Mouse (Mus musculus) heart, embryonic 10.5 days (tissue): ENCODE measurements around the gene Dzip1. TPM values are rescaled to one million over a fixed set of nuclear protein-coding genes. Genes with fewer than 3 reads are reported as not detected.

Experiments used
- DNase-seq: peaks from one replicate; pipeline ENCODE4 v3.0.0-alpha.2; 2017; ENCODE audit warnings: low spot score
- H3K27ac ChIP-seq: fragments of 300-500 bp; sonication (generic); 2 replicates; pipeline ENCODE4 v1.5.1; 2016; ENCODE audit warnings: mild to moderate bottlenecking
- H3K27me3 ChIP-seq: fragments of 300-500 bp; sonication (generic); 2 replicates; pipeline ENCODE4 v1.6.1; 2016; ENCODE audit warnings: mild to moderate bottlenecking; ENCODE audit not compliant: poor library complexity, insufficient read depth, severe bottlenecking
- H3K36me3 ChIP-seq: fragments of 300-500 bp; sonication (generic); 2 replicates; pipeline ENCODE4 v1.6.1; 2016; ENCODE audit warnings: mild to moderate bottlenecking, moderate library complexity
- H3K4me1 ChIP-seq: fragments of 300-500 bp; sonication (generic); 2 replicates; pipeline ENCODE4 v1.6.1; 2016; ENCODE audit warnings: mild to moderate bottlenecking
- H3K4me3 ChIP-seq: fragments of 300-500 bp; sonication (generic); 2 replicates; pipeline ENCODE4 v1.5.1; 2016; ENCODE audit warnings: mild to moderate bottlenecking, moderate library complexity
- H3K9me3 ChIP-seq: fragments of 300-500 bp; sonication (generic); 2 replicates; pipeline ENCODE4 v1.6.1; 2016; ENCODE audit warnings: mild to moderate bottlenecking, moderate library complexity
- WGBS: fragments of 180-500 bp; shearing (Covaris S2); methylation state at CpG from one replicate; pipeline ENCODE4 v1.1.7; 2016; 5-methylcytosine and 5-hydroxymethylcytosine counted together
- polyA plus RNA-seq: library from polyadenylated mRNA; unstranded; fragments of >200 nt; fragmentation: Nextera tagmentation; extraction: Ambion mirVana; gene quantifications from 2 replicates; pipeline ENCODE4 v1.2.1, GENCODE M21; 2016

Dzip1 gene
- 8.8 and 15.3 TPM in 2 replicates for polyA plus RNA-seq

GRCm38 (mm10) chr14:118924673-118925615, at the start of gene Dzip1:
Gene Dzip1 (minus strand): TSS chr14:118925460.
- WGBS, result under 1% methylated on average over 55 of the region's 55 CpGs

GRCm38 (mm10) chr14:118972268-118972667, 47.0 kb upstream of the Dzip1 start:
- WGBS, result 91% methylated on average over 6 of the region's 6 CpGs
- no peak overlapping the region for H3K27ac ChIP-seq

More at GRCm38 (mm10) chr14:118924673-118925615, at the start of gene Dzip1:
- DNase-seq, result peak; percentile 89
- no peaks in the 10 kb centered on the region for H3K9me3 ChIP-seq
- H3K27me3 ChIP-seq, result peaks cover 20% of the 10 kb centered on the region
- H3K36me3 ChIP-seq, result peaks cover 4% of the 10 kb centered on the region; the same call in 1 of the 2 replicates
- peak within 1 kb of the TSS; percentile 89 for H3K27ac ChIP-seq
- H3K4me1 ChIP-seq, result peaks cover 33% of the 10 kb centered on the region
- peak within 1 kb of the TSS; percentile 81 for H3K4me3 ChIP-seq

GRCm38 (mm10) chr14:118967646-118968045, 42.4 kb upstream of the Dzip1 start:
- peaks cover 52% of the 10 kb centered on the region for H3K36me3 ChIP-seq
- H3K9me3 ChIP-seq, result no peaks in the 10 kb centered on the region
- H3K27ac ChIP-seq, result no peak overlapping the region
- H3K4me1 ChIP-seq, result no peaks in the 10 kb centered on the region
- no peak for DNase-seq
- no peaks in the 10 kb centered on the region for H3K27me3 ChIP-seq
- WGBS, result 78% methylated on average over 7 of the region's 7 CpGs
- H3K4me3 ChIP-seq, result no peak overlapping the region

More at GRCm38 (mm10) chr14:118972268-118972667, 47.0 kb upstream of the Dzip1 start:
- Histone ChIP-seq H3K27me3 (no peaks in the 10 kb centered on the region), H3K4me1 (no peaks in the 10 kb centered on the region), H3K36me3 (peaks cover 94% of the 10 kb centered on the region), H3K9me3 (no peaks in the 10 kb centered on the region), H3K4me3 (no peak overlapping the region)
- peak; percentile 31 for DNase-seq

- Histone ChIP-seq H3K4me3 (no peak overlapping the region), H3K36me3 (peaks cover 50% of the 10 kb centered on the region), H3K27me3 (no peaks in the 10 kb centered on the region), H3K9me3 (no peaks in the 10 kb centered on the region), H3K4me1 (no peaks in the 10 kb centered on the region), H3K27ac (no peak overlapping the region)
- 92% methylated on average over 4 of the region's 4 CpGs for WGBS
- DNase-seq, result no peak
Measured at GRCm38 (mm10) chr14:118965356-118966000, 40.2 kb upstream of the Dzip1 start.

GRCm38 (mm10) chr14:118958010-118958409, 32.8 kb upstream of the Dzip1 start:
- 84% methylated on average over 3 of the region's 3 CpGs for WGBS
- Histone ChIP-seq H3K36me3 (peaks cover 85% of the 10 kb centered on the region), H3K27me3 (no peaks in the 10 kb centered on the region), H3K4me3 (no peak overlapping the region), H3K27ac (no peak overlapping the region), H3K9me3 (no peaks in the 10 kb centered on the region), H3K4me1 (no peaks in the 10 kb centered on the region)
- peak; percentile 59 for DNase-seq

- Histone ChIP-seq H3K36me3 (peaks cover 36% of the 10 kb centered on the region), H3K9me3 (no peaks in the 10 kb centered on the region), H3K4me3 (no peak overlapping the region), H3K27me3 (no peaks in the 10 kb centered on the region), H3K4me1 (no peaks in the 10 kb centered on the region), H3K27ac (no peak overlapping the region)
- no peak for DNase-seq
- WGBS, result 93% methylated on average over 9 of the region's 9 CpGs
Measured at GRCm38 (mm10) chr14:118951912-118952583, 26.8 kb upstream of the Dzip1 start.

GRCm38 (mm10) chr14:118948841-118949240, 23.6 kb upstream of the Dzip1 start:
- H3K27me3 ChIP-seq, result no peaks in the 10 kb centered on the region
- H3K4me1 ChIP-seq, result peaks cover 7% of the 10 kb centered on the region; the same call in 1 of the 2 replicates
- H3K4me3 ChIP-seq, result no peak overlapping the region
- H3K9me3 ChIP-seq, result no peaks in the 10 kb centered on the region
- H3K27ac ChIP-seq, result no peak overlapping the region
- 79% methylated on average over 1 of the region's 1 CpGs for WGBS
- peak; percentile 16 for DNase-seq
- H3K36me3 ChIP-seq, result peaks cover 9% of the 10 kb centered on the region

GRCm38 (mm10) chr14:118944702-118945101, 19.4 kb upstream of the Dzip1 start:
- H3K27ac ChIP-seq, result no peak overlapping the region
- peak; percentile 52 for DNase-seq
- H3K9me3 ChIP-seq, result no peaks in the 10 kb centered on the region
- H3K4me3 ChIP-seq, result no peak overlapping the region
- WGBS, result 83% methylated on average over 2 of the region's 2 CpGs
- H3K4me1 ChIP-seq, result peaks cover 23% of the 10 kb centered on the region; the same call in 1 of the 2 replicates
- H3K36me3 ChIP-seq, result no peaks in the 10 kb centered on the region
- no peaks in the 10 kb centered on the region for H3K27me3 ChIP-seq

- WGBS, result 38% methylated on average over 12 of the region's 12 CpGs
Measured at GRCm38 (mm10) chr14:118942076-118942475, 16.8 kb upstream of the Dzip1 start.

GRCm38 (mm10) chr14:118940796-118941495, 15.7 kb upstream of the Dzip1 start:
- no peak overlapping the region for H3K27ac ChIP-seq
- no peaks in the 10 kb centered on the region for H3K27me3 ChIP-seq
- H3K36me3 ChIP-seq, result no peaks in the 10 kb centered on the region
- no peaks in the 10 kb centered on the region for H3K9me3 ChIP-seq
- peaks cover 34% of the 10 kb centered on the region; the same call in 1 of the 2 replicates for H3K4me1 ChIP-seq
- WGBS, result 73% methylated on average over 4 of the region's 4 CpGs
- DNase-seq, result peak; percentile 73
- no peak overlapping the region for H3K4me3 ChIP-seq

More at GRCm38 (mm10) chr14:118942076-118942475, 16.8 kb upstream of the Dzip1 start:
- Histone ChIP-seq H3K4me1 (peaks cover 34% of the 10 kb centered on the region; the same call in 1 of the 2 replicates), H3K27me3 (no peaks in the 10 kb centered on the region), H3K9me3 (no peaks in the 10 kb centered on the region), H3K27ac (no peak overlapping the region), H3K4me3 (no peak overlapping the region), H3K36me3 (no peaks in the 10 kb centered on the region)
- peak; percentile 66 for DNase-seq

- DNase-seq, result peak; percentile 73
- H3K9me3 ChIP-seq, result no peaks in the 10 kb centered on the region
- H3K36me3 ChIP-seq, result no peaks in the 10 kb centered on the region
- under 1% methylated on average over 7 of the region's 7 CpGs for WGBS
- H3K27me3 ChIP-seq, result no peaks in the 10 kb centered on the region
- H3K4me3 ChIP-seq, result peak overlapping the region; percentile 100
- H3K27ac ChIP-seq, result peak overlapping the region; percentile 97
- peaks cover 27% of the 10 kb centered on the region; the same call in 1 of the 2 replicates for H3K4me1 ChIP-seq
Measured at GRCm38 (mm10) chr14:118938551-118938950, 13.3 kb upstream of the Dzip1 start.
